Mouse (Mus musculus) WW6 (cell line): ENCODE data around the gene Lnx2.

Experiments
- DNase-seq: peaks from one replicate; pipeline ENCODE4 v3.0.0-alpha.2; 2013; ENCODE audit warnings: low read depth, low spot score

The Lnx2 gene

DNA sequence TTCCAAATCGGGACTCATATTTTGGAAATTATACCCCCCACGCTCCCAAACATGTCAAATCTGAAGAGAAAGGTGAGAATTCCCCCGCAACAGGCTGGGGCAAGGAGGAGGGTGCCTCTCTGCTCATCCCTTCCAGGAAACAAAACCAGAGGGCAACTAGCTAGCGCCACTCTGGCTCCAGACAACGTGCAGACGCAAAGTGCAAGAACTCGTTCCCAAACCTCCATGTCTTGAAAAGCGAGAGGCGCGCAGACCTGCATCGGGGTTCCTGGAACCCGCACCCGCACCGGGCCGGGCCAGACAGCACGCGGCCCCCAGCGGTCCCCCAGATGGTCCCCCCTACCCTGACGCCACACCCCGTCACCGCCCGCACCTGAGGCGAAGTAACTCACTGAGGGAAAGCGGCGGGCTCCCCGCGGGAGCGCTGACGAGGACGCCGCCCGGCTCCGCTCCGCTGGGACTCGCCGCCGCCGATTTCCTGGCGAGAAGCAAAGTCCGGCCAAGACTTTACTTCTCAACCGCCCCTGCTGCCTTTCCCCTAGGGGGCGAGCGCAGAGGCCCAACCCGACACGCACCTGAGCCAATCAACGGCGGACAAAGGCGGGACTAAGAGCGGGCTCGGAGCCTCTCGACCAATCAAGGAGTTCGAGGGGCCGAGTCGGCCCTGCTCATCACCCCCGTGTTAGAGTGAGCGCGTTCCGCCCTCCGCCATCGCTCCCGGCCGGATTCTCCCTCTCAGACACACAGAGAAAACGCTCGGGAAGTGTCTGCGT, at the start of gene Lnx2:
Gene Lnx2 (minus strand): TSS at position 561 of the 773 bp plus-strand sequence.
- peak; percentile 95 for DNase-seq

DNA sequence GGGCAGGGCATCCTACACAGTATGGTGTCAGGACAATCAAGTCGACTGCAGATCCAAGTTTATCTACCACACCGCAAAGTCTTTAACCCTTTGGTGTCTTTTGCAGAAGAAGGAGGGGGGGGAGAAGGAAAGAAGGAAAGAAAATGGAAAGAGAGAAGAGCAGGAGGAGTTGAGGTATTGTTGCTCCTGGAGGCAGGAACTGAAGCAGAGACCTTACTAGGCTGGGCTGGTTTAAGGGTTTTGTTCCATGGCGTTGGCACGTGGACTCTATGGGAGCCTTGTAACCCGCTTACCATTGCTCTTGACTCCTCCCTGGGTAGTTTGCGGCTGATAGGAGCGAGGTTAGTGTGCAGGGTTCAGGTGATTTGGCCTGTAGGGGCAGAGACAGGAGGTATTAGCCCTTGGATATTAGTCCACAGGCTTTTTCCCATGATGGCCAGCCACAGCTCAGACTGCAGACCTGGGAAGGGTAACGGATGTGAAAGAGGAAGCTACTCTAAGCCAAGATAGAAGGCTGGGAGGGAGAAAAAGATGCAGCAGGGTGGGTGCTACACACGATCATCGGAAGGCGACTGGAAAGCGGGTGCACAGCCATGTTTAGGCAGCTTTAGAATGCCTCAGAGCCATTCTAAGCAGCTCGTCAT, 49.3 kb upstream of the Lnx2 start:
- no peak for DNase-seq

DNA sequence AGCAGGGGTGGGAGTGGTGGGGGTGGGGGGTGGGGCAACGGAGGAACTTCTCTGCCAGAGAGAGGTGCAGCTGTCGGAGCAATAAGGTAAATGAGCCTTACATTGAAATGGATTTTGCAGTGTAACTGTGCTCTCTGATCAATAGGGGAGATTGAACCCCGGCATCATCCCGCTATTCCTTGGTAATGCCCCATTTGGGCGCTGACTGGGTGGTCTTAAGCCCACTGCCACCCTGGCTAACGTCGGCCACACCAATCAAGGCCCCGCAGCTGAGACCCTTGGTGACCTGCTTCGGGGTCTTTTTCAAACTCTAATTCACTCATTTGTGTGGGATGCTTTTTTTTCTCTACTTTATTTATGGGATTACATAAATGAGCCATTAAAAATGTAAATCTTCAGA, 48.4 kb upstream of the Lnx2 start:
- no peak for DNase-seq

DNA sequence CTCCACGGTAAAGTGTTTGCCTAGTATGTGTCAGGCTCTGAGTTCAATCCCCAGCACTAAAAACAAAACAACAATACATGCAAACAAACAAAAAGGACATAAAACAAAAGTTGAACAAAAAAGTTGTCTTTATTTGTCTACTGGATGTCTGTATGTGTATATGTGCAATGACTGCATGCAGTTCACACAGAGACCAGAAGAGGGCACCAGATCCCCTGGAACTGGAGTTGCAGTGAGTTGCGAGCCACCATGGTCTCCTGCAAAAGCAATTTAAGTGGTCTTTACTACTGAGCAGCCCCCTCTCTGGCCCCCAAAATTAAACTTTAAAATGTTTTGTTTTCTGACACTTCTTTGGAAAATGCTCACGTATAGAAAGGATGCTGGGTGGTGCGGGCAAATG, 44.8 kb upstream of the Lnx2 start:
- DNase-seq: no peak

DNA sequence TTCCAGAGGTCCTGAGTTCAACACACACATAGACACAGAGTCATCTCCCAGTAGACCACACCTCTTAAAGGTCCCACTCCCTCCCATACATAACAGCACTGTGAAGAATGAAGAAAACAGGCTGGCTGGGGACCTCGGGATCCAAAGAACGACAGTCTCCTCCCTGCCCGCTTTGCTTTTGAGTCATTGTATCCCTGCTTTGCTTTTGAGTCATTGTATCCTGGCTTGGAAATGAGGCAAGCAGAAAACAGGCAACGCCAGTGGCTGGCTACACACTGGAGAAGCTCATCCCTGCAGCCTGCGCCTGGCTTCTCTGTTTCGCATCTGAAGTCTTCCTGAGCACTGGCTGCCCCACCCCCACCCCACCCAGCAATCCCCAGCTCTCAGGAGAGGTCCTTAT, 40.6 kb upstream of the Lnx2 start:
- no peak for DNase-seq

DNA sequence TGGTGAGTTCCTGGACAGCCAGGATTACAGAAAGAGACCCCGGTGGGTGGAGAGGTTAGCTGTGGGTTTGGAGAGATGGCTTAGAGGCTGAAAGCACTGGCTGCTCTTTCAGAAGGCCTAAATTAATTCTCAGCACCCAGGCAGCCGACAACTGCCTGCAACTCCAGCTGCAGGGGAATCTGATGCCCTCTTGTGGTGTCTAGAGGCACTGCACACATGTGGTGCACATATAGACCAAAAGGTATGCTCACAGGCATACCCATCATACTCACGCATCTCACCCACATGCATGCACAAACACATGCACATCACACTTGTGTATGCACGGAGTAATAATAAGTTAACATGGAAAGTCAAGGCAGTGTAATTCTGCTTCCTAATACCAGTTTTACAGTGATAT, 39.2 kb upstream of the Lnx2 start:
- no peak for DNase-seq

DNA sequence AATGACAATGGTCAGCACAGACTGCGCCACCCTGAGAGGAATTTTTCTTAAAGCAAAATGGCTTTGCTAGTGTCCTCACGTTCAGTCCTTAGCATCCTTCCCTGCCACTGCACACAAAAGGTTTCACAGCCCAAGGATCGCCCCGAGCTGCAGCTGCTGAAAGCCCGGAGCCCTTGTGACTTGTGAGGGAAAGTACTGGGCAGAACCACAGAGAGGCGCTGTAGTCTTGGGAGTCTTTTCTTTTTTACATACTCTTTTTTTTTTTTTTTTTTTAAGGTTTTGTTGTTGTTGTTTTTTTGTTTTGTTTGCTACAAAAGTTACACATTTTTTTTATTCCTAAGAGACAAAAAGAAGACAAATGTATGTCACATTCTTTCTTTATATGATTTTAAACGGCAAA, 38.4 kb upstream of the Lnx2 start:
- DNase-seq: no peak

DNA sequence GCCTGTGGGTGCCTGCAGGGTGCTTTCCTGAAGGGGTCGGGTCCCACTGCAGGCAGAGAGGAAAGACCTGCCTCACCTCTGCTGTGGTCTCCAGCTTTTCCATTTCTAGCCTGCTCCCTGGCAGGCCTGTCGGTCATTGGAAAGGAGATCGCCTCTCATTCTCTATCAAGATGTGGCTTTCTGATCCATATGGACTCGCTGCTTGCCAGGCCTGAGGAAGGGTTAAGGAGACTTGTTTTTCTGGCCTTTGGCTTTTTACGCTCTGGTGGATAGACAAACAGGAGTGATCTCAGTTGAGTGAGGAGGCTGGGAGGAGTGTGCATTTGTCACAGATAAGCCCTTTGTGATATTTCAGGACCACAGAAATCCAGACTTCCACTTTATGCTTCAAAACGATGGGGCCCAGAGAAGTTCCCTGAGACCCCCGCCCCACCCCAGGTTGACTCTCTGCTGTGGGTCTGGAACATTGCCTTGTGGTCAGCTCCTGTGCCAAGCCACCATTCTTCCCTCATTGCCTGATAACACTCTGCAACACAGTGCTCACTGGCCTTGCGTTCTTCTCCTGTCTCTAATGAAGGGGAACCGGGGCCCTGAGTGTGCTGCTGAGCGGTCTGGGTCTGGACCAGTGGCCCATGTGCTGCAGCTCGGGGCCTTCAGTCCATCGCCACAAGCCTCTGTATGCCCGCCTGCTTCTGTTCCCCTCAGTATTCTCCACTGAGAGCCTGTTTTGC, 32.6 kb upstream of the Lnx2 start:
- DNase-seq: no peak

DNA sequence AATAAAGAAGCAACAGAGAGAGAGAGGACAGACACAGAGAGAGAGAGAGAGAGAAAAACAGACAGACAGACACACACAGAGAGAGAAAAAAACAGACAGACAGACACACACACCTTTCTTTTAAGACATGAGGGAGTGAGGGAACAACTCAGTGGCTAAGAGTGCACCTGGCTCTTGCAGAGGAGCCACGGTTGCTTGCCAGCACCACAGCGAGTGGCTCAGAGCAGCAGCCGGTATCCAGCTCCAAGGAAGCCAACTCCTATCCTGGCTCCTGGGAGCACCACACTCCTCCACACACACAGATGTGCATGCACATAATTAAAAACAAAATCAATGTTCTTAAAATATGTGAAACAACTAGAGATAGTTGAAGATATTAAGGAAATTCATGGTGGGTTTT, 30.9 kb upstream of the Lnx2 start:
- DNase-seq: no peak

DNA sequence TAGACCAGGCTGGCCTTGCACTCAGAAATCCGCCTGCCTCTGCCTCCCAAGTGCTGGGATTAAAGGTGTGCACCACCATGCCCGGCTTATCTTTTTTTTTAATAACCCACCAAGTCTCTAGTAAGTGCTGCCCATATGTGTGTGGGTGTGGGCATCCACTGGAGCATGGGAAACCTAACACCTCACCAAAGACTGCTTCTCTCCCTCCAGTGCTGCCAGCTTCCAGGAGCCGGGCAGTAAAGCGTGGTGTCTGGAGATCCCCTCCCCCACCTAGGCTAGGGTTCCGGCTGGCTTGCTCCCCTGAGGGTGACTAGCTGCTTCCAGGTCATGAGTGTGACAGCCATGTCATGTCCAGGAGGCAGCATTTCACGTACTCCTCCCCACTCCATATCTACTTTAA, 25.9 kb upstream of the Lnx2 start:
- no peak for DNase-seq

DNA sequence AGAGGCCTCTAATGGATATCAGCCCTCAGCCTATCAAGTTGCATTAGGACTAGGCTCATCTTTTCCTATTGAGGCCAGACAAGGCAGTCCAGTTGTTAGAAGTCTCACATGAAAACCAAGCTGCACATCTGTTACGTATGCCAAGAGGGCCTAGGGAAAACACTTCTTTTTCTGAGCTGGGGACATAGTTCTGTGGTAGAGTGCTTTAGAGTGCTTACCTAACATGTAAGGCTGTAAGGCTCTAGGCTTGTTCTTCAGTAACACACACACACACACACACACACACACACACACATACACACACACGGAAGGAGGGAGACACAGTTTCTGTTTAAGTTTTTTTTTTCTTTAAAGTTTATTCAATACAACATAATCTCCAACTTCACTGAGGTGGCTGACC, 23.8 kb upstream of the Lnx2 start:
- no peak for DNase-seq

DNA sequence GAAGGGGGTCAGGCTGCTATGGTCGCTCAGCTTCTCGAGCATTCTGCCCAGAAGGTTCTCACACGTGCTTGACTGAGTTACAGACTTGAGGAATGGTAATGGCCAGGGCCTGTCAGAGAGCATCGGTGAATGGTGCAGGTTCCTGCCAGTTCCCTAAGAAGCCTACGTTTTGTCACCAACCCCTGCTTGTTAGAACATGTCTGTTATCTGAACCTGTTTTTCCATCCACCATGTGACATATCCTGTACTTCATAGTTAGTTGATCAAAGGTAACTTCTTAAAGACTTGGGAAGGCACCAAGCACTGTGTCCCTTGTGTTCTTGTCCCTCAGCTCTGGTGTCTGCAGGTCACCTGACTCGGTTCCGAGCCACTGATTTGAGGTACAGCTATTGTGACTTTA, 22.3 kb upstream of the Lnx2 start:
- DNase-seq: no peak

DNA sequence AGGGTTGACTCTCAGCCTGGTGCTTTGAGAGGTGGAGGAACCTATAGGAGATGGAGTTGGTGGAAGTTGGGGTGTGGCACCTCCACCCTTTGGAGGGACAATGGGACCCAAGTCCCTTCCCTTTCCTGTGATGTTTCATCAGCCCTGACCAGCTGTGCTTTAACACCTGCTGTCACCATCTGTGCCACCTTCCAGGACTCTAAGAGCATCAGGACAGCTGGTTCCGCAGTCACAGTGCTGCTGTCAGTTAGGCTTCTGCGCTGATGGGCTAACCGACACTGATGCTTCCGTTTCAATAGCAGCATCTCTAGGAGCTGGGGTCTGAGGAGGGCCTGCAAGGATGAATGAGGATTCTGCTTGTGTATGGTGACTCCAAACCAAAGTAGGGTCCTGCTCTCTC, 20.2 kb upstream of the Lnx2 start:
- DNase-seq: no peak

DNA sequence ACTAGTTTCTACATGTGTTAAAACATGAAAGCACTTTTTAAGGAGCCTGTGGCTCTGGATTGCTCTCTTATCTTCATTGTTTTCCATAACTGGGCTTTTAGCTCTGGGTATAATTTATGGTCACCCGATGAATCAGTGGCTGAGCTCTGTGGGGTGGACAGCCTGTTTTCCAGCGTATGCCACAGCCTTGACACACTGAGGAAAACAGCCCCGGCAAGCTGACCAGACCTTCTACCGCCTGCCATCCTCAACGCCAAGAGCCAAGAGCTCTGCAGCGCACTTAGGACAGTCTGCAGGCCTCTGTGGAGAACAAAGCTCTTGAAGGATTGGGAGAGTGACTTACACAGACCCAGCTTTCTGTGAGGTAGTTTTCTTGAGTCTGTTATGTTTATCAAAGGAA, 17.9 kb upstream of the Lnx2 start:
- no peak for DNase-seq

DNA sequence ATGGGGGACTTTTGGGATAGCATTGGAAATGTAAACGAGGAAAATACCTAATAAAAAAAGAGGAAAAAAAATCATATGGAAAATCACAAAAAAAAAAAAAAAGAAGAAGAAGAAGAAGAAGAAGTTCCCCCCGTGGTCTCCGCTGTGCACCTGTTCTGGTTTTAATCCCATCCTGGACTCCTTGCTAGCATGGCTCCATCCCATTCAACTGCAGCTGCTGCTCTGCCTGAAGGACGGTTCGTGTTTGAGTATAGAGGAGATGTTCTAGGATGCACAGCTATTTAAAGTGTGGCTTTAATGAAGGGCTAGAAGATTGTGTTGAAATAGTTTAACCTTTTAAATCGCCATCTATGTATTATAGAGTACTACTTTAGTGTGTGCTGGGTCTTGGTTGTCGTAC, 16.1 kb upstream of the Lnx2 start:
- no peak for DNase-seq

DNA sequence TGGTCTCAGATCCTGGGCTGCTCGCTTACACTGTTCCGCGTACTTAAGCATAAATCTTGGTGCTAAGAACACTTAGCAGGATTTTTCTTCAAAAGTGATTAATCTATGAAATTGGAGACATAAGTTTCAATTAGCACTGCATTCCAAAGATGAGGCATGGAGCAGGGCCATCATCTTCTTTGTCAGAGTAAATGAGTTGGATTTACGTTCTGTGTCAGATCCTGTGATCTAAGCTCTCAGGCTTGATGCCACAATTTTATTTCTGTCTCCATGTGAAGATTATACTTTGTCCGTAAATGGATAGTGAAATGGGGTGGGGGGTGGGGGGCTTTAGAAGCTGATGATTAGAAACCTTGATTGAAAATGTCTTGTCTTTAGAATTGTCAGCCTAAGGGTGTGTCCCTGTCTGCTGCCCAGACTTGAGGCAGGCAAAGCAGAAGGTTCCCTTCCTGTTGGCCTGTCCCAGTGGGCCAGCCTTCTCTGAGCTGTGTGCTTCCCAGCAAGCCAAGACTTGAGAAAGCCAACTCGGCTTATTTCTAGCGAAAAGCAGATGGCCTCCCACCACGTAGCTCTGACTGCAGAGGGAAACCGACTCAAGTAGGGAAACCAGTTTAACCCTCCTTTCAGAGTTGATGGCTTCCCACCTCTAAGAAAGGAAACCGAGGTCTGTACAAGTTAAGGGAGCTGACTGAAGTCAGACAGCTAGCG, 14.0 kb upstream of the Lnx2 start:
- no peak for DNase-seq

DNA sequence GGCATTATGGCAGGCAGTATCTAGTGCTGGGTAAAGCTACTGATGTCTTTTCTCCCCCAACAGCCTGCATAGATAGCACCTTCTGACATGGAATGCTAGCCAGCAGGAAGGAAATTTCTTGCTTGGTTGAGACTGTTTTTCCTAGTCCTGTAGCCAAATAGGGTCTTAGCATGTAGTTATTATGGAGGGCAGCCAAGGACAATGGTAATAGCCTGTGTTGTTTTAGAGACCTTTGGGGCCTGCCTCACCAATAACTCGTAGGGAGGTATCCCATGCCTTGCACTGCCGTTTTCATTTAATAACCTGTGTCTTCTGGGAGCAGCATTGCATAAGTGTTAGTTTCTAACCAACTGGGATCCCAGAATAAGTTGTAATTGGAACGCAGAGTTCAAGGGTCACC, 13.4 kb upstream of the Lnx2 start:
- no peak for DNase-seq

DNA sequence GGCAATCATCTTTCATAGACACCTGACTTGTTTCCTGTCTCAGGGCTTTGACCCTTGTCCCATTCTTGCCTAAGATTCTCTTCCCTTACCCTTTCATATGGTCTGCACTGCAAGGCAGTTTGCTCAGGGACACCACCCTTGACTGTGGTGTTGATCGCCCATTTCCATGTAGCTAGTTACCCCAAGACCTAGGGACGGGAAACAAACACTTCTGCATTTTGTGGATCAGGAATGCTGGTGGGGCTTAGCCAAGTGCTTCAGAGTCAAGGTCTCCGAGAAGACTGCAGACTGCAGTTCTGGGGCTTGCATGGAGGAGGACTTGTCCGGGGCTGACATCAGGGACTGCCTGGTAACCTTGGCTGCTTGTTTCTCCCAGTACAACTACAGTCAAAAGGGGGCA, 10.4 kb upstream of the Lnx2 start:
- DNase-seq: no peak

DNA sequence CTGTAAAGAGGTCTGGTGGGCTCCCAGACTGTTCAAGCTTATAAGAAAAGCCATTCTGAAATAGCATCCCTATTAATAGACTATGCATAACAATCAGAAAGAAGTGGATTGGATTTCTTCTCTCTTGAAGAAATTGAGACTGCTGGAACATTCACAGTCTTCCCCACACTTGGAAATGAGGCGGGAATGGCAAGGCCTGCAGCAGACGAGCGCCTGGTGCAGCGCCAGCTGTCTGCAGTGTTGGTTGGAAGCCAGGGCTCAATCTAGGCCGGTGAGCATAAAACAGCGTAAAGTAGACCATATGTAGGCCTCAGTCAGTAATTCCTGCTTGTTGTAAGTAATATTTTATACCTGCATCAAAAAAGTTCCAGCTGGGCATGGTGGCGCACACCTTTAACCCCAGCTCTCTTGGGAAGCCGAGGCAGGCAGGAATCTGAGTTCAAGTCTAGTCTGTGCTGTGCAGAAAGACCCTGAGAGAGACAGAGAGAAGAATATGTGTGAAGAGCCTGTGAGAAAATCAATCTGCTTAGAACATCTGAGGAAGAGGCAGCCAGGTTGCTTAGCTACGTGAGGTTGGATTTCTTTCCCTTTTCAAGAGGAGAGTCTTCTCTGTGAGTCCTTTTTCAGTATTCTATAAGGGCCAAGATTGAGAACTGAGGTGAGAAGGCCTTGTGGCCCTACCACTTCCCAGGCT, 9.0 kb upstream of the Lnx2 start:
- DNase-seq: no peak

DNA sequence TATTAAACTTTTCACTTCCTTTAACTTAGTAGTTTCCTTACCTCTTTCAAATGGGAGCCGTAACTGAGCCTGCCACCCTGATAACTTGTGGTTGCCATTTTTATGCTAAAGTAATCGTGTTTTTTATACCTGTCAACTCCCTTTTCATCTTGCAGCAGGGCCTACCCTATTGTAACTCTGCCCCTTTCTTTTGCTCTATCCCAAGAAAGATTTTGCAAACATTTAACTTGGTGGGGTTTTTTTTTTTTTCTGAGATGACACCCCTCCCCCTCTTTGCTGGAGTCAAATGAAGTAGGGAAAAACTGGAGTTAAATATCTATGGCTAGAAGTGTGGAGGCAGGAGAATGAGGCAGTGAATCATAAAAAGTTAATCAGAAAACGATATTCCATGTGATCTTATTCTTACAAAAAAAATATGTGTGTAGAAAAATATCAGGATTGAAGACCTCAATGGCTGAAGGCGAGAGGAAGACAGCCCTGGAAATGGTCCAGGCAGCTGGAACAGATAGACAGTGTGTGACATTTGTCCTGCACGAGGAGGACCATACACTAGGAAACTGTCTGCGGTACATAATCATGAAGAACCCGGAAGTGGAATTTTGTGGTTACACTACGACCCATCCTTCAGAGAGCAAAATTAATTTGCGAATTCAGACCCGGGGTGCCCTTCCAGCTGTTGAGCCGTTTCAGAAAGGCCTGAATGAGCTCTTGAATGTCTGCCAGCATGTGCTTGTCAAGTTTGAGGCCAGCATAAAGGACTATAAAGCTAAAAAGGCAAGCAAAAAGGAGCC, 1.9 kb upstream of the Lnx2 start:
- DNase-seq: no peak
